Mouse (Mus musculus) ovary, postnatal 14 days (tissue): ENCODE data around the gene Tmem135.
A peak's percentile ranks its signal among the peaks of the same experiment; 100 is the strongest.

Experiments
- DNase-seq: peaks from one replicate; pipeline ENCODE4 v3.0.0; 2022; ENCODE audit warnings: low spot score

The Tmem135 gene

DNA sequence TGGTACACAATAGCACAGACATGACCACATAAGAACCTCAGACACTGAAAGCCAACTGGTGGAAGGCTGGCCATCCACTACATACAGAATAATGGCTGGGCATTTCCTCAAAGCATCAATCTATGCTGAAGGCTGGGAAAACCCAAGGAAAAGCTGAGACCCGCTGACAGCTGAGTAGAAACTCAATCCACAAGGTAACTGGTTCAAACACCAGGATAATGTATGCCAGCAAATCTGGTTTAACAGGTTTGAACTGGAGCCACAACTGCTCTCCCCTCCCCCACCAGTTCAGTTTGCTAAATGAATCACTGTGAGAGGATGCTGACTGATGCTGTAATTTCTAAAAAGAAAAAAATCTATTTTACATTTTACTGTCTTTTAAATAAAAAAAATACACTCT is 222.7 kb downstream of the Tmem135 start:
- no peak for DNase-seq

DNA sequence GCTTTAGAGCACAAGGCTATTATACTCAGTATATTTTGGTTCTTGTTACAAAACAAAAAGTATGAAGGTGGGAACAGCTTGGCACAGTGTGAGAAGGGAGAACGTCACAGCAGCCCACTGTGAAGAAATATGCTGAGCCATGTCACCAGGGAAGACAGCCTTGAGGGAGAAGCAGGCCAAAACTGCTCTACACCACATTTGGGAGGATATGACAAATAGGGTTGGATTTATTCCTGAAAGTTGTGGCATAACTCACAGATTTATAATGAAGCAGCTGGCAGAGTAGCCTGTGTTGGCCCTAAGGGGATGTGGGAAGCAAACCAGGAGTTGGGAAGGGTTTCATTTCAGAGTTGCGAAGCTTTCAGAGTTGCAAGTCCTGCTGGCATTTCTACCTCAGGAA is 225.4 kb downstream of the Tmem135 start:
- DNase-seq = peak; percentile 31

DNA sequence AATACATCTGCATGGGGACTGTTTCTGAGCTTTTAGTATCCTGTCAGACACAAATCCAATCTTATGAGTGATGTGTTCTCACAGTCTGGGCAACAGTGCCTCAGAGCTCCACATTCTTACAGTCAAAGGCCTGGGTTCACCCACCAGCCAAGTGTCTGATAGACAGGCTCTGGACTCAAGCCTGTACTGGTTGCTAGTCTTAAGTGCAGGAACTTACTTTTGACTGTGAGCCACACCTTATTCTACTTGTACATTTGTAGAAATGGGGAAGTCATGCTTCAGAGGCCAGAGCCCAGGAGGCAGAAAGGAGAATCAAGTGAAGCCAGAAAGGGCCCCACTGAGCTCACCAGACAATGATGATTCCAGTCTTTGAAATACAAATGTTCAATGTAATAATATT is 226.1 kb downstream of the Tmem135 start:
- DNase-seq = no peak

DNA sequence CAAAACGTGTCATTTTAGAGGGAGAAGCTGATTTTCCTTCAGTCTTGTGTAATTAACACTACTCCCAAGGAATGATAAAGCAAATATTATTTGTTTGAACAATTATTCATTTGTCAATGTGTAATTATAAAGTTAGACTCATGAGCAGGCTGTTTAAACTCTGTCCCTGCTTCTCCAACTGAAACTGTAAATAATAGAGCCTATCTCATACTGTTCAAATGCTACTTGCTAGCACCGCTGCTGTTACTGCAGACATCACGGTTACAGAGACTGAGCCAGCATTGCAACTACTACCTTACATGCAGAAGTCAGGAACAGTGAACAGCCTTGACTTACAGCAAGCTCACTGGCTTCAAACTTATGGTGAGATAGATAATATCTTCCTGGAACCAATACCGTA is 229.6 kb downstream of the Tmem135 start:
- no peak for DNase-seq

DNA sequence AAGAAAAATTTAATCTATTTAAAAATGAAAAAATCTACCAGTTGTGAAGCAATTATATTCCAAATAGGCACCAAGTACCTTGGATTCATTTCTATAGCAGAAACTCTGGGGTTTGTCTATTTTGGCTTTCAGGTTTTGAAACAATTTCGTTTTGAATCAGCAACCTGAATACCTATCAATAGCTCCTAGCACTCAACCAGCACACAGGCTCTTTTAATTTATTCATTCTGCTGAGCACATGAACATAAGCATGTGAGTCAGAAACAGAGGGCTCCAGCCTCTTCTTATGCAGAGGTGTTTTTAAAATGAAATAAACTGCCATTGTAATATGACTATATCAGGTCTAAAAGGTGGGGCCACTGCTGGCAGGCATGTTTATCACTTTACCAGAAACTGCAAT is 231.0 kb downstream of the Tmem135 start:
- DNase-seq = no peak

DNA sequence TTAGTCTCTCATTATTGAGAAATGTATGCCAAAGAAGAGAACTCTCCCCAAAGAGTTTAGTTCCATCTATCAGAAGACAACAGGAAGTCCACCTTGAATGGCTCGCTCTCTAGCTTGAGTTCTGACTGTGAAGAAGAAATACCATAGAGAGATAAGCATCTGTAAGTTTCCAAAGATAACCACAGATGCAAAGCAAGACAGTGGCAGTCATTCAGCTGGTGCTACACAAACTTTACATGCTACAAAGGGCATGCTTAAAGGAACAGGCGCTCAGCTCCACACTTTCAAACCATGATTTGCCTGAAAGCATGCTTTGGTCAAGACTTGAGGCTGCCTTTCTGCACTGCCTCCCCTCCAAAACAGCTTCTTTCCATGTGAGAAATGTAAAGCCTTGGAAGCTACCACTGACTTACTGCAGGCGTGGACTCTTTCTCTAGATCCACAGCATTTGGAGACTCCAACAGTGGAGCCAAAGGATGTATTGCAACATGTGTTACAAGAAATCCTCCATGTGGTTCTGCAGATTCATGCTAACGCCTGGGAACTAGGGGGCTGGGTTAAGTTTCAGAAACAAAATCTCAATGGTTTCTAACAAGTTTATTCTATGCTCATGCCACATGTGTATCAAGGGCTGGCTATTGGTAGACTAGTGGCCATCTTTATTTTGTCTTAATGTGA is 232.1 kb downstream of the Tmem135 start:
- DNase-seq = no peak

DNA sequence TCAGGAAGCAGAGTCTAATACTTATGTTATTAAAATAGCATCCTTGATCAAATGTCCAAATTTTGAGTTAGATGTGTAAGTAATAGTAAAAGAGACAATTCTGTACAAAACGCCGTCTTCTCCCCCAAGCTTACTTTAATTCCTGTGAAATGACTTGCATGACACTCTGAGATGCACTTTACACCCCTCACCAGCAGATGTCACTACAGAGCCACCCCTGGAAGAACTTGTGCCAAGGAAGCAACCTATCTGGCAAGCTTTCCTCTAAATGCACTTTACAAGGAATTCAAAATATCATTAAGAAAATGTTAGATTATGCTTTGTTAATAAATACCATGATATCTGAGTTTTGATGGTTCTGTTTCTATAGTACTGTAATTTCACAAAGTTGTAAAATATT is 235.4 kb downstream of the Tmem135 start:
- DNase-seq = peak; percentile 75

DNA sequence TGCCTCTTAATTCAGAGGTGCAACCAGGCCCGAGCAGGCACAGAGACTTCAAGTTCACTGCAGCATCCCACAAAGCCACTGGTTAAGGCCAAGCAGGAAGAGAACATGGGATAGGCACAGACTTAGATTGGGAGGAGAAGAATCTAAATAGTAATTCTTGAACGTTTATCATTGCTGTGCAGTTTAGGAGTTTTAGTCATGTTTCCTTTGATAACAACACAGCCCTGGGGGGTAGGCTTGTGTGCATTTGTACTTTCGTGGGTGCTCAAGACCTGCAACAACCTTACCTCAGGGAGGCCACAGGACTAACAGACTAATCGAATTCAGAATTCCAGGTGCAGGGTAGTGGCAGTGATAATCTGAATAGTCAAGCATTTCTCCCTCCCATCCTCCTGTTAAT is 238.5 kb downstream of the Tmem135 start:
- no peak for DNase-seq

DNA sequence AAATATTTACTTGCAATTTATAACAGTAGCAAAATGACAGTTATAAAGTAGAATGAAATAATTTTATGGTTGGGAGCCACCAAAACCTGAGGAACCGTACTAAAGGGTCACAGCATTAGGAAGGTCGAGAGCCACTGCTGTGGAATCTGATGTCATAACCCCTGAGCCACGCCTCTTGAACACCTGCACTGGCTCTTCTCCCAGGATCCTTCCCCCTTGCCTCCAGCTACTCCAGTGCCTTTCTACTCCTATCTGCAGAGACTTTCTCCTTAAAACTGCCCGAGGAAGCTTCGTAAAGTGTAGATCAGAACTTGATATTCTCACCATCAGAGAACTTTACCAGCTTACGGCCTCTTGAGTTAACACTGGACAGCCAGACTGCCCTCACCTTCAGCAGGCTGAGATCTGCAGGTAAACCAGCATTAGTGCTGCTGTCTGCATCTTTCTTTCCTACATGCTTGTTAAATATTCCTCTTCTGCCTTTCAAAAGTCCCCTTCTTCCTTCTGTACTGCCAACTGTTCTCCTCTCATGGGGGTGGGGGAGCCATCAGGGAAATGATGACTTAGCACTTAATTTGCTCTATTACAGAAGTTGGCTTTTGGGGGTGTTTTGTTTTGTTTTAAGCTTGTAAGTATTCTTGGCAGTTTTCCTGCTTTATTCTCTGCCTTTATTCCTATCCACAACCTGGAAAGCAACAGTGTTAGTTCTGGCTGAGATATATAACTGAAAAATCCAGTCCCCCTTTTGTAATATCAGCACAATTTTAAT is 242.2 kb downstream of the Tmem135 start:
- DNase-seq = no peak

DNA sequence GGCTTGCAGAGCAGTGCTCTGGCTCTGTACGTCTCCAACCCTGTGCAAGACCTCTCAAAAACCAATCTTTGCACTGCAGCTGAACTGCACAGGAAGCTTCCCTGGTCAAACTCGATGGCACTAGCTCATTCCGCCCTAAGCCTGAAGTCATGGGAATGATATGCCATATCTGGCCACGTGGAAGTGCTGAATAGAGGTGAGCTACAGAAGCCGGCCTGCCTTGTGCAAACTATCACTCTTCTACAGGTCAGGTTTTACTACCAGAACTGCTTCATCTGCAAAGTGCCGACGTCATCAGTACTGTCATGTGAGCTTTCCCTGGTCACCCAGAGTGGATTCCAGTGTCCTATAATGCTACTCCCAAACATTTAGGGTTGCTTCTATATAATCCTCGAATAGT is 246.7 kb downstream of the Tmem135 start:
- DNase-seq = no peak

DNA sequence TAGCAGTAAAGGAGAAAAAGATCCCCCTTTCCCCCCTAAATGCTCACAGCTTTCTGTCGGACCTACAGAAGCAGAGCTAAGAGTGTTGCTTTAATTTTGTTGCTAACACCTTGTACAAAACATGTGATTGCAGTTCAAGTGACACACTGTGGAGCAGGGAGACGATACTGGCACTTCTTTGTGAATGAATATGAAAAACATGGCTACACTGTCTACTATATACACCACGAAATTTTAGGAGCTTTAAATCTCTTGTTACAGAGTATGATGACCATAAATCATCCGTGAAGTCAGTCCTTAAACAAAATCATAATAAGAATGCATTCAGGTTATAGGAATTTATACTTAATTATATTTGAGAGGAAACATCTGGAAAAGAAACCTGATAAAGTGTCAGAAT is 247.4 kb downstream of the Tmem135 start:
- no peak for DNase-seq

DNA sequence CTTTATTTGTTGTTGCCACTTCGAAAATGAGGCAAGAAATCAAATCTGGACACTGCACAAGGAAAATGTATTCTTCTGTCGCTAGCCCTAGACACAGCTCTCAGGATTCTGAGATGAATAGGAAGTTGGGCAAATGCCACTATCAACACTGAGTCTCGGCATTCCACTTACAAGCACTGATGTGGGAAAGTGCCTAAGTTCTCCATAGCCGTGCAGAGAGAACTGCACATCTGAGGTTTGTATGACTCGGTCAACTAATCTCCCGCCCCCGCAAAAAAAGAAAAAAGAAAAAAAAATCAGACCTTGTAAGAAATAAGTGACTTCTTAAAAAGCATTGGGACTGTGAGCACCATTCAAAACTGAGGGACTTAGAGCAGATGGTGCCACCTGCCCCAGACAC is 248.3 kb downstream of the Tmem135 start:
- no peak for DNase-seq

DNA sequence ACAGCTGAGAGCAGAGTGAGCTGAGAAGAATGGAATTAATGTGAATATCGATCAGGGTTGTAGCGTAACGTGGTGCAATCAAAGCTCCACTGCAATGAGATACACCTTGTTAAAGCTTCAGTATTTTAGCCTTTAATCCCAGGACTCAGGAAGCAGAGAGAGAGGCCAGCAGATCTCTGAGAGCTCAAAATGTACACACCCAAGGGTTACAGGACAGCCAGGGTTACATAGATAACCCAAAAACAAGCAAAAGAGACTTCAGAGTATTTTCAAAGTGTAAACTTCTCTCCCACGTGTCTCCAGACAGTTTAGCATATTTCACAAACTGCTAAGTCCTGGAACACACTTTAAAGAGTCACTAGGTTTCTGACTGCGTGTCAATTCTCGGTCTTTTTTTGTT is 248.8 kb downstream of the Tmem135 start:
- DNase-seq = no peak

DNA sequence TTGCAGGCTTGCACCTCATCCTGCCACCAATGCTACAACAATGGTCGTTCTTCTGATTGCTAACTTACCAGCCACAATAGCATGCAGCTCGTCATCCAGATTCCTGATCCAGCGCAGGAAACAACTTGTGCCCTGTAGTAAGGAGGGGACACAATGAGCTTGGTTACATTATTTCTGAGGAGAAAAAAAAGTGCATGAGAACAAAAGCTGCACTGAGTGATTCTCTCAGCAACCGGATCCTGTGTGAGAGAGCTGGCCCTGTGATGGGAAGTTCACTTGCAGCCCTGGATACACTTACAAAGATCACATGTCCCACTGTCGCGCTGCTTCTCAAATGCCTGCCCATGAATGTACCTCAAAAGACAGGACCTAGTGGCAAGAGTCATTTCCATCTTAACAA is 252.7 kb downstream of the Tmem135 start:
- DNase-seq = no peak

DNA sequence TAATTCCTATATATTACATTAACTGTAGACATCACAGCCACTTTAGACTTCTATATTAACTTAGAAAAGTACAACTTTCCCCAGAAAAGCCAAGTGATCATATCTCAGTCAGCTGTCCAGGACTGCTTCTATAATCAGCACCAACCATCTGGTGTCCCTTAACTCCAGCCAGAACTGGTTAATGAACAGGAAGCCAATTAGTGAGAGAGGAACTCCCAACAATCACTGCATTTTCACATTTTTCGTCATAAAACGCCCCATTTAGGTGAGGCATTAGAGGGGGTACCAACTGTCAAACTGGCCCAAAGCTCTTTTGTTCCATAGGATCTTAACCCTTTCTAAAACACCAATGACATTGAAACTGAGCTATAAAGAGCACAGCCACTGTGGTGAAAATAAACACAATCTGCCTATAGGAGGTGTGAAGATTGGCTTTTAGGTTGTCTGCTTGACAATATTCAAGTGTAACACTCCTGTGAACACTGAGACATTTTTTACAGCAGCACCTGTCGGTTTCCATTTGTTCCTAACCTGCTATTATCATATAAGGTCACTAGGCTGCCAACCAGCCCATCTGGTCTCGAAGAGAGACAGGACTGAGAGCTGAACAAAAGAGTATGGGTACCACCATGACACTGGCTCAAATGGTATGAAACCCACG is 263.3 kb downstream of the Tmem135 start:
- no peak for DNase-seq

DNA sequence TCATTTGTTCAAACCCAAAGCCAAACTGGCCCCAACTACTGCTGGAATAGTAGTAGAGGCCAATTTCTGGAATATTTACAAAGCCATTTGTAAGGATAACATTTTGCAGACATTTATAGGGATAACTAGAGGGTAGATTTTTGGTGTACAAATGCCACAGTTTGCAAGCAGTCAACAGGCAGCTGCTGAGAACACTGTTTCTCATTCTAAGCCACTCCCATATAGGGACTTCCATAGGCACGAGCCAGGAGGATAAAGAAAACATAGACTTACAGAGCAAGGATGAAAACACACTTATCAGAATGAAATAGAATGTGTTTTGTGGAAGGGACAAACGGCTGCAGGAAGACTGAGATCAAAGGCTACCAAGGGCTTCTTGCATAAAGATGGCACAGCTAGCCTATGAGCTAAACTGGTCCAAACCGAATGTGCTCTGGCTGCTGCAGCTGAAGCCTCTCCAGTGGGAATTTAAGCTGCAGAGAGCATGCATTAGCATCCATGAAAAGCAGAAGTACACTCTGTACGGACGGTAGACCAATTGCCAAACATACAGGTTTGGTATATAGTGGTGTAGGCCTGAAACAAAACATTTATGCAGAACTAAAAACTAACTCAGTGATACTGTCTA is 269.0 kb downstream of the Tmem135 start:
- DNase-seq = no peak

DNA sequence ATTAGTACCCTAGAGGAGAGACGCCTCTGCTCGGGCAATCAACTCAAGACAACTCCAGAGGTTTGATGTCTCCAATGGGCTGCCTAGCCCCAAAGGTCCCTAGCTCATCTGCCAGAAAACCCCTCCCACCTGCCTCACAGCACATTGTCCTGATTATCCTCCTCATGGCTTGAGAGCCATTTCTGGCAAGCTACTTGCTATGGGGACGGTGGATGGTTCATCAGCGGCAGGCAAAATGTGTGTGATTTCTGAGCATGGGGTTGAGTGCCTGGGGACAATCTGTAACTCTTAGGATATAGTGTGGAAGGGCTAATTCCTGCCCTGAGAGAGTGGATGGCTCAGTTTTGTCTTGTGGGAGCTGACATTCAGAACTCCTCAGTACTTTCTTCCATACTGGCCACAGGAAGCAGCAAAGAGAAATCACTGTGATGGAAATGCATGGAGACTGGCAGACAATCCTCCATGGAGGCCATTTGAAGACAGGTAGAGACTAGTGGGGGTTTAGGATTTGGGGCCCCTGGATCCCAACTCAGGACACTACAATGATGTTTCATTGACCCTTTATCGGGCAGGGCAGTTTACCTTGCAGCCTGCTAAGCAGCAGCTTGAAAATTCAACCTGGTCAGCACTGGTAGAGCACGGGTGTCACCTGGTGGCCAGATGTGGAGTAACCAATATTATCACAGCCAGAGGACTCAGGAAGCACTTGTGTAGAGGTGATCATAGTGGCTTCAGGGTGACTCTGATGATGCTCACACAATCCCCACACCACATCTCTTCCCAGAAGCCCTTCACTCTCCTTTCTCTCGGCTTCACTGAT is 277.7 kb downstream of the Tmem135 start:
- DNase-seq = peak; percentile 56

DNA sequence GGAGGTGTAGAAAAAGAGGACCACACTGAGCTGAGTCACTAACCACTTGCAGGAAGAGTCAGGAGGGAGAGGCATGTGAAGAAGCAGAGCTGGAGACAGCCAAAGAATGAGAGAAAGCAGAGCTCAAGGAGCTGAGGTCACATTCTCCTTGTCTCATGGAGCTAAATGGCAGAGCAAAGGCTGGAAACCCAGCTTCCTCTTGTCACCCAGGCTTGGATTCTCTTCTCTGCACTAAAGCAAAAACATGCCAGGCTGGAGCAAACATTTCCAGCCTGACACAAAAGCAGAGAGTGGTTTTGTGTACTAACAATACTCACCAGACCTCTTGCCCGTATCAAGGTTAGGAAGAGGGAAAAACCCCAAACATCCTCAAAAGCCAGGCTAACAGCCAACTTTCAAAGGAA is 287.8 kb downstream of the Tmem135 start:
- no peak for DNase-seq

DNA sequence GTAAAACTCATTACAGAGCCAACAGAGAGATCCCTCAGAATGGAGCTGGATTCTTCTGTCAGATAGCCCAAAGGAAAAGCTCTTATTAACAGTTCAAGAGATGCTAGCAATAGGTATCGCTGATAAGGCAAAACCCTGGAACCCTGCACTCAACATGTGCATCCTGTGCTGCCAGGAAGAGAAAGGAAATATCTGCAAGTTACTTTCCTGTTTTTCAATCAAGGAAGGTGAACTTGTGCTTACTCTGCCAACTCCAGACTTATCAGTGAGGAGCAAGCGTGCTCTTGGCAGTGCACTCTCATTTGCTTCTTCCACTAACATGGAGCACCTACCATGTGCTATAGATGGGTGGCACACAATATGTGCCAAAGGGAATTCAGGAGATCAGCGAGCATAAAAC is 288.4 kb downstream of the Tmem135 start:
- no peak for DNase-seq

DNA sequence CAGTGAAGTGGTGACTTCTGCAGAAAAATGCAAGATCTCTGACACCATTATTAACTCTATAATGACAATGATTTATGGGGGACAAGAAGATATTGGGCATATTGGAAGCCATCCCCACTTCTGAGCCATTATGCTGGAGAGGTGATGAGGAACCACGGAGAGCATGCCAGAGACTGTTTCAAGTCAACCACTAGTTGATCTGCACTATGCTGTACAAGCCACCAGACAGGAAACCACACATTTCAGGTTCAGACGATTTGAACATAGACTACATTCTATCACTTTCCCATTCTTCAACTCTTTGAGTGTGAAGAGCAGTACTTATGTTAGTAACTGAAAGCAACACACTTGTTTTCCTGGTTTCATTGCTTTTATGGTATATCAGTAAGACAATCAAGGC is 297.6 kb downstream of the Tmem135 start:
- DNase-seq = no peak

DNA sequence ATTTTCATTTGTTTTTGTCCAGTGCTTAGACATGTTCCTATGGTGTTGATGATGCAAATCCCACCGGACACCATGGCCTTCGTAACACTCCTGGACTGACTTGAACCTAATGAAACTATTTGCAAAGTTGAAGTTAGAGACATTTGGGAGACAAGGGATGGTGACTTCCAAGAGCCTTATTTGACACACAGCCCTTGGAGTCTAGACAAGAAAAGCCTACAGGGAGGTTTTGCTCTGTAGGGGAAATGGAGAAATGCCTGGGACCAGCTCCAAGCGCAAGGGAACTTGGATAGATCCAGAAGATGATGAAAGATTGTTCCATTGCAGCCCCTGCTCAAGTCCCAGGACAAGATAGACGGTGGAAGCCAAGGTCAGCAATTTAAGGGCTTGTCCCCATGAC is 304.3 kb downstream of the Tmem135 start:
- peak; percentile 9 for DNase-seq
